Mouse (Mus musculus) hindbrain, postnatal 0 days (tissue): ENCODE results near the gene Vps36. TPM values are rescaled to one million over a fixed set of nuclear protein-coding genes. Genes with fewer than 3 reads are reported as not detected.

ENCODE experiments used
- ATAC-seq: fragments of 200-750 bp; cut with Nextera tagmentation; 2 replicates; pipeline ENCODE4 v1.8.0; 2017; ENCODE audit warnings: mild to moderate bottlenecking, moderate TSS enrichment, moderate library complexity
- DNase-seq: peaks from one replicate; pipeline ENCODE4 v3.0.0-alpha.2; 2015; ENCODE audit warnings: low spot score
- H3K27ac ChIP-seq: fragments of 300-500 bp; sonication (generic); 2 replicates; pipeline ENCODE4 v1.5.1; 2014; ENCODE audit warnings: mild to moderate bottlenecking
- H3K27me3 ChIP-seq: fragments of 300-500 bp; sonication (generic); 2 replicates; pipeline ENCODE4 v1.6.1; 2014; ENCODE audit warnings: low read length, mixed read lengths; ENCODE audit not compliant: insufficient read depth
- H3K36me3 ChIP-seq: fragments of 300-500 bp; sonication (generic); 2 replicates; pipeline ENCODE4 v1.6.1; 2014; ENCODE audit warnings: low read length, mixed read lengths; ENCODE audit not compliant: insufficient read depth
- H3K4me1 ChIP-seq: fragments of 300-500 bp; sonication (generic); 2 replicates; pipeline ENCODE4 v1.6.1; 2014; ENCODE audit warnings: antibody characterized with exemption, low read length, mixed read lengths; ENCODE audit not compliant: insufficient read depth
- H3K4me2 ChIP-seq: fragments of 300-500 bp; sonication (generic); 2 replicates; pipeline ENCODE4 v1.6.1; 2014; ENCODE audit warnings: low read depth, mild to moderate bottlenecking, low read length, moderate library complexity, mixed read lengths
- H3K4me3 ChIP-seq: fragments of 300-500 bp; sonication (generic); 2 replicates; pipeline ENCODE4 v1.5.1; 2014; ENCODE audit warnings: low read length
- H3K9ac ChIP-seq: fragments of 300-500 bp; sonication (generic); replicated peaks from 2 replicates; pipeline ENCODE4 v1.6.1; 2014; ENCODE audit warnings: mild to moderate bottlenecking, low read length, moderate library complexity, mixed read lengths
- H3K9me3 ChIP-seq: fragments of 300-500 bp; sonication (generic); 2 replicates; pipeline ENCODE4 v1.6.1; 2016; ENCODE audit warnings: low read length, mixed read lengths
- CTCF ChIP-seq: IDR thresholded peaks from 2 replicates; pipeline ENCODE4 v1.5.1; 2016; ENCODE audit warnings: antibody characterized with exemption, control low read depth, low read depth
- WGBS: fragments of 180-500 bp; shearing (Covaris S2); extraction: QIAGEN DNeasy Blood & Tissue Kit; methylation state at CpG from one replicate; pipeline ENCODE4 v1.1.7; 2014; 5-methylcytosine and 5-hydroxymethylcytosine counted together
- polyA plus RNA-seq: library from polyadenylated mRNA; unstranded; fragments of >200 nt; fragmentation: Nextera tagmentation; extraction: Ambion mirVana; gene quantifications from 2 replicates; pipeline ENCODE4 v1.2.1, GENCODE M21; 2015
- total RNA-seq: library from RNA; depleted of rRNA; stranded (reverse); fragments of >200 nt; gene quantifications from 2 replicates; pipeline ENCODE4 v1.2.3, GENCODE M21; 2014

The Vps36 gene
- total and polyA plus RNA-seq, 2 experiments from 2014 or later: 29.9 to 40.3 TPM

- H3K27me3 ChIP-seq: no peaks in the 10 kb centered on the region
- H3K4me2 ChIP-seq: no peak overlapping the region
- H3K4me1 ChIP-seq: no peaks in the 10 kb centered on the region
- no peaks in the 10 kb centered on the region for H3K9me3 ChIP-seq
- H3K4me3 ChIP-seq: no peak overlapping the region
- H3K27ac ChIP-seq: no peak overlapping the region
- H3K36me3 ChIP-seq: no peaks in the 10 kb centered on the region; the same call in 1 of the 2 replicates
- no peak for TF ChIP-seq CTCF
- no peak for ATAC-seq
- 55% methylated on average over 3 of the region's 3 CpGs for WGBS
- DNase-seq: no peak
- no peak overlapping the region for H3K9ac ChIP-seq
Measured at GRCm38 (mm10) chr8:22150345-22150663, 42.3 kb upstream of the Vps36 start.

GRCm38 (mm10) chr8:22162206-22162605 is 30.4 kb upstream of the Vps36 start:
- H3K4me2 ChIP-seq: no peak overlapping the region
- WGBS: 92% methylated on average over 8 of the region's 8 CpGs
- no peak for TF ChIP-seq CTCF

GRCm38 (mm10) chr8:22164431-22164830 is 28.2 kb upstream of the Vps36 start:
- ATAC-seq (no peak), DNase-seq (no peak)
- H3K27ac ChIP-seq: no peak overlapping the region
- 0 out of 2 replicates have a peak, but pooled peaks cover 3% of the 10 kb centered on the region for H3K36me3 ChIP-seq
- no peak overlapping the region for H3K9ac ChIP-seq
- no peak overlapping the region for H3K4me2 ChIP-seq
- H3K9me3 ChIP-seq: no peaks in the 10 kb centered on the region
- no peak overlapping the region for H3K4me3 ChIP-seq
- no peaks in the 10 kb centered on the region for H3K27me3 ChIP-seq
- 92% methylated on average over 10 of the region's 10 CpGs for WGBS
- TF ChIP-seq CTCF: no peak
- H3K4me1 ChIP-seq: no peaks in the 10 kb centered on the region

More at GRCm38 (mm10) chr8:22162206-22162605, 30.4 kb upstream of the Vps36 start:
- Histone ChIP-seq H3K9ac (no peak overlapping the region), H3K27me3 (no peaks in the 10 kb centered on the region), H3K4me1 (no peaks in the 10 kb centered on the region), H3K4me3 (no peak overlapping the region), H3K36me3 (0 out of 2 replicates have a peak, but pooled peaks cover 3% of the 10 kb centered on the region), H3K9me3 (no peaks in the 10 kb centered on the region), H3K27ac (no peak overlapping the region)
- ATAC-seq: no peak
- DNase-seq: no peak

GRCm38 (mm10) chr8:22165251-22166079 is 27.1 kb upstream of the Vps36 start:
- H3K27ac ChIP-seq: peak overlapping the region; percentile 83
- peak; percentile 41 for ATAC-seq
- DNase-seq: no peak
- no peaks in the 10 kb centered on the region for H3K4me1 ChIP-seq
- H3K4me3 ChIP-seq: peak overlapping the region; percentile 63
- H3K9me3 ChIP-seq: no peaks in the 10 kb centered on the region
- no peak for TF ChIP-seq CTCF
- 50% methylated on average over 10 of the region's 10 CpGs for WGBS
- H3K4me2 ChIP-seq: peak overlapping the region; percentile 65
- peak overlapping the region; percentile 68 for H3K9ac ChIP-seq
- no peaks in the 10 kb centered on the region for H3K27me3 ChIP-seq
- H3K36me3 ChIP-seq: no peaks in the 10 kb centered on the region

- peak within 1 kb of the TSS; percentile 65 for H3K4me2 ChIP-seq
- DNase-seq: peak; percentile 96
- no peaks in the 10 kb centered on the region for H3K27me3 ChIP-seq
- H3K4me3 ChIP-seq: peak within 1 kb of the TSS; percentile 63
- H3K9me3 ChIP-seq: no peaks in the 10 kb centered on the region
- no peaks in the 10 kb centered on the region for H3K36me3 ChIP-seq
- under 1% methylated on average over 41 of the region's 43 CpGs for WGBS
- H3K9ac ChIP-seq: peak within 1 kb of the TSS; percentile 68
- TF ChIP-seq CTCF: peak; percentile 74
- peak within 1 kb of the TSS; percentile 83 for H3K27ac ChIP-seq
- ATAC-seq: peak; percentile 99
- H3K4me1 ChIP-seq: no peaks in the 10 kb centered on the region
Measured at GRCm38 (mm10) chr8:22166080-22166603, 26.5 kb upstream of the Vps36 start, which contains the start of gene Nek3. TSS of gene Nek3 (minus strand) at chr8:22166435.

- no peak overlapping the region for H3K4me3 ChIP-seq
- H3K4me2 ChIP-seq: no peak overlapping the region
- 84% methylated on average over 5 of the region's 5 CpGs for WGBS
- no peaks in the 10 kb centered on the region for H3K9me3 ChIP-seq
- H3K27ac ChIP-seq: no peak overlapping the region
- H3K4me1 ChIP-seq: no peaks in the 10 kb centered on the region
- no peaks in the 10 kb centered on the region for H3K27me3 ChIP-seq
- TF ChIP-seq CTCF: no peak
- no peaks in the 10 kb centered on the region for H3K36me3 ChIP-seq
- ATAC-seq (no peak), DNase-seq (no peak)
- H3K9ac ChIP-seq: no peak overlapping the region
Measured at GRCm38 (mm10) chr8:22169167-22169566, 23.4 kb upstream of the Vps36 start.

- TF ChIP-seq CTCF: no peak
- no peak overlapping the region for H3K4me2 ChIP-seq
- no peaks in the 10 kb centered on the region for H3K36me3 ChIP-seq
- H3K9ac ChIP-seq: no peak overlapping the region
- H3K27me3 ChIP-seq: no peaks in the 10 kb centered on the region
- WGBS: 95% methylated on average over 7 of the region's 7 CpGs
- no peak for ATAC-seq
- H3K4me1 ChIP-seq: no peaks in the 10 kb centered on the region
- no peak overlapping the region for H3K27ac ChIP-seq
- H3K9me3 ChIP-seq: no peaks in the 10 kb centered on the region
- DNase-seq: no peak
- no peak overlapping the region for H3K4me3 ChIP-seq
Measured at GRCm38 (mm10) chr8:22175966-22176365, 16.6 kb upstream of the Vps36 start.
